8 mouse cellular contexts compared by ENCODE assay signal in genomic region chr3:102135389-102136113, GRCm38 (mm10). TPM values are rescaled to one million over a fixed set of nuclear protein-coding genes. Genes with fewer than 3 reads are reported as not detected.
DNase-seq lines count a peak whose midpoint lies in the region; ATAC-seq and TF ChIP-seq lines count a peak whose summit lies in the region.
"Had no signal": no experiment of that assay in that cellular context is flagged by ENCODE, and none has a peak within 500 bp of the region (broad histone marks: within the 10 kb centered on the region; RNA-seq: fewer than 3 reads in every experiment).

No protein-coding gene starts in this region.

- no peaks in the 10 kb centered on the region for H3K27me3 ChIP-seq in midbrain, embryonic 14.5 days (ENCODE audit: control insufficient read depth, insufficient read depth, low read length)
- H3K27me3 ChIP-seq in midbrain, embryonic 13.5 days: peaks cover 3% of the 10 kb centered on the region; the same call in 1 of the 2 replicates
- H3K27me3 ChIP-seq in forebrain, embryonic 15.5 days: no peaks in the 10 kb centered on the region
- H3K27me3 ChIP-seq in limb, embryonic 13.5 days: no peaks in the 10 kb centered on the region

- DNase-seq in midbrain, embryonic 14.5 days: peak; percentile 35
- peak; percentile 80 for DNase-seq in urinary bladder, postnatal 14 days (ENCODE audit: low spot score)
- DNase-seq in layer of hippocampus, adult 2 months (ENCODE audit: low spot score in 2 of 2): no peak
- DNase-seq in c-Kit-positive CD71-positive TER-119-positive erythroid progenitor cells, embryonic 14.5 days (ENCODE audit: low spot score): no peak

- no peaks in the 10 kb centered on the region for H3K36me3 ChIP-seq in midbrain, embryonic 14.5 days (ENCODE audit: control insufficient read depth, insufficient read depth, low read length)
- no peaks in the 10 kb centered on the region for H3K36me3 ChIP-seq in midbrain, embryonic 13.5 days
- H3K36me3 ChIP-seq in forebrain, embryonic 15.5 days: no peaks in the 10 kb centered on the region
- no peaks in the 10 kb centered on the region for H3K36me3 ChIP-seq in limb, embryonic 13.5 days

- H3K4me3 ChIP-seq in midbrain, embryonic 14.5 days (replicated peaks; ENCODE audit: low read depth, low read length): no peak overlapping the region
- H3K4me3 ChIP-seq in midbrain, embryonic 13.5 days (replicated peaks): no peak overlapping the region
- H3K4me3 ChIP-seq in forebrain, embryonic 15.5 days: no peak overlapping the region
- H3K4me3 ChIP-seq in limb, embryonic 13.5 days: no peak overlapping the region
- H3K4me3 ChIP-seq in layer of hippocampus, adult 2 months: no peak overlapping the region
- H3K4me3 ChIP-seq: myocyte had no signal

- TF ChIP-seq CTCF in layer of hippocampus, adult 2 months (conservative IDR thresholded peaks at IDR 0.05): no peak

- 21% methylated on average over 10 of the region's 10 CpGs for WGBS in midbrain, embryonic 14.5 days
- 30% methylated on average over 10 of the region's 10 CpGs for WGBS in midbrain, embryonic 13.5 days
- 21% methylated on average over 10 of the region's 10 CpGs for WGBS in forebrain, embryonic 15.5 days
- 20% methylated on average over 10 of the region's 10 CpGs for WGBS in limb, embryonic 13.5 days

- no peak overlapping the region for H3K9ac ChIP-seq in midbrain, embryonic 14.5 days (replicated peaks; ENCODE audit: low read length)
- H3K9ac ChIP-seq in midbrain, embryonic 13.5 days (replicated peaks): no peak overlapping the region
- H3K9ac ChIP-seq in forebrain, embryonic 15.5 days (replicated peaks): no peak overlapping the region; the same call in 1 of the 2 replicates
- 0 out of 2 replicates have a peak overlapping the region, but pooled peaks have one; percentile 39 for H3K9ac ChIP-seq in limb, embryonic 13.5 days

- no peak for ATAC-seq in midbrain, embryonic 14.5 days (ENCODE audit: low FRiP score, low TSS enrichment)
- ATAC-seq in midbrain, embryonic 13.5 days: no peak
- ATAC-seq in forebrain, embryonic 15.5 days (replicated peaks): peak; percentile 23; the same call in 1 of the 2 replicates
- ATAC-seq in limb, embryonic 13.5 days (ENCODE audit: low FRiP score, low read depth): 0 out of 2 replicates have a peak, but pooled peaks have one; percentile 28

- H3K4me1 ChIP-seq in midbrain, embryonic 14.5 days (ENCODE audit: control insufficient read depth, insufficient read depth, low read length): no peaks in the 10 kb centered on the region
- peaks cover 20% of the 10 kb centered on the region for H3K4me1 ChIP-seq in midbrain, embryonic 13.5 days (replicated peaks)
- peaks cover 12% of the 10 kb centered on the region for H3K4me1 ChIP-seq in forebrain, embryonic 15.5 days
- peaks cover 11% of the 10 kb centered on the region for H3K4me1 ChIP-seq in limb, embryonic 13.5 days

- H3K4me2 ChIP-seq in midbrain, embryonic 14.5 days (ENCODE audit: low read length): no peak overlapping the region
- no peak overlapping the region for H3K4me2 ChIP-seq in midbrain, embryonic 13.5 days (replicated peaks)
- H3K4me2 ChIP-seq in forebrain, embryonic 15.5 days (replicated peaks): no peak overlapping the region
- H3K4me2 ChIP-seq in limb, embryonic 13.5 days (replicated peaks): no peak overlapping the region

- H3K9me3 ChIP-seq in midbrain, embryonic 14.5 days (ENCODE audit: control insufficient read depth, low read length): no peaks in the 10 kb centered on the region
- H3K9me3 ChIP-seq in midbrain, embryonic 13.5 days: no peaks in the 10 kb centered on the region
- no peaks in the 10 kb centered on the region for H3K9me3 ChIP-seq in forebrain, embryonic 15.5 days
- no peaks in the 10 kb centered on the region for H3K9me3 ChIP-seq in limb, embryonic 13.5 days

- H3K27ac ChIP-seq in midbrain, embryonic 14.5 days (replicated peaks; ENCODE audit: low read depth, low read length): no peak overlapping the region
- H3K27ac ChIP-seq in midbrain, embryonic 13.5 days: no peak overlapping the region
- no peak overlapping the region for H3K27ac ChIP-seq in forebrain, embryonic 15.5 days (replicated peaks)
- peak overlapping the region; percentile 58; the same call in 1 of the 2 replicates for H3K27ac ChIP-seq in limb, embryonic 13.5 days
- H3K27ac ChIP-seq in layer of hippocampus, adult 2 months: no peak overlapping the region

RNA-seq across cellular contexts. Expression of gene Casq2, which starts 49.3 kb away (rescaled TPM):
- 0.16 and 0.26 TPM in 2 replicates for polyA plus RNA-seq in midbrain, embryonic 14.5 days (2014; fragmentation: Nextera tagmentation; extraction: Ambion mirVana)
- 0.19 and 0.31 TPM in 2 replicates for polyA plus RNA-seq in midbrain, embryonic 13.5 days (2015; fragmentation: Nextera tagmentation; extraction: Ambion mirVana)
- polyA plus RNA-seq in forebrain, embryonic 15.5 days (2015; fragmentation: Nextera tagmentation; extraction: Ambion mirVana): 0.13 and 0.19 TPM in 2 replicates
- polyA plus RNA-seq in limb, embryonic 13.5 days (2015; fragmentation: Nextera tagmentation; extraction: Ambion mirVana): 35.1 and 38.5 TPM in 2 replicates
- under 1 TPM; 0.79 to 0.81 TPM for total RNA-seq in layer of hippocampus, adult 2 months (2021)

Comparison
In these comparisons a context has a peak if more than half of its experiments do, and no peak if none do; other contexts are left out.
1. ATAC-seq: peak in forebrain, embryonic 15.5 days (single experiment) and limb, embryonic 13.5 days (single experiment); none in midbrain, embryonic 14.5 days (single experiment) and midbrain, embryonic 13.5 days (single experiment).
2. DNase-seq: peak in midbrain, embryonic 14.5 days (single experiment) and urinary bladder, postnatal 14 days (single experiment); none in layer of hippocampus, adult 2 months (0 of 2) and c-Kit-positive CD71-positive TER-119-positive erythroid progenitor cells, embryonic 14.5 days (single experiment).
3. RNA of gene Casq2, which starts 49.3 kb away (polyA plus RNA-seq): 35.1 to 38.5 TPM in limb, embryonic 13.5 days; 0.19 to 0.31 TPM in midbrain, embryonic 13.5 days, 0.16 to 0.26 TPM in midbrain, embryonic 14.5 days and 0.13 to 0.19 TPM in forebrain, embryonic 15.5 days; every median in the first group is over 10 times any median in the second.